Mouse (Mus musculus) mouse embryonic stem cell (cell line): ENCODE results near the gene Kmt2d.

Experiments
- in situ Hi-C, 2 experiments: fragments of 300-500 bp; cut with MboI; formaldehyde crosslinking; loops; 1 replicate in 1 of 2; 3 replicates in 1 of 2; pipeline ENCODE4 v1.14.3; 2019 to 2020; ENCODE audit warnings: low sequenced_read_pairs in 2 of 2, low pct_unique_long_range_greater_than_20kb in 1 of 2, mixed read lengths in 1 of 2; ENCODE audit not compliant: unreplicated experiment in 1 of 2

Gene Kmt2d

DNA sequence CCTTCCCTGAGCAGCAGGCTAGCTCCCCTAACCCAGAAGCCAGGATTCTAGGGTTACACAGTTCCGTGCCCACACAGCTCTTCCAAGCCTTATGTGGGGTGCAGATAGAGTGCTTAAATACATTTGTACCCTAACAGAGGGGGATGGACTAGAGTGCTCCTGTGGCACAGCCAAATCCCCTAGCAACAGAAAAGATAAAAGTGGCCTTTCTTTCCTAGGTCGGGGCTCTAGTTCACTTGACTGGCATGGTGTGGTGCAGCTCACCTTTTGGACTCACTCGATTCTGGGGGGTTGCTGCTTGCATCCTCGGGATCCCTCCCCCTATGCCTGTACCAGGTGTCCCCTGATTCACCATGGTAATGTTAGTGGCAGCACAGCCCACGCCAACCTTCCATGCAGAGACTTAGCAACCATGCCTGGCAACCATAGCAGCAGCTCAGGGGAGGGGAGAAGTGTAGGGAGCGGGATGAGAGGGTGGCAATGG is 62.3 kb downstream of the Kmt2d start:
- in situ Hi-C loops, result no loop called here

DNA sequence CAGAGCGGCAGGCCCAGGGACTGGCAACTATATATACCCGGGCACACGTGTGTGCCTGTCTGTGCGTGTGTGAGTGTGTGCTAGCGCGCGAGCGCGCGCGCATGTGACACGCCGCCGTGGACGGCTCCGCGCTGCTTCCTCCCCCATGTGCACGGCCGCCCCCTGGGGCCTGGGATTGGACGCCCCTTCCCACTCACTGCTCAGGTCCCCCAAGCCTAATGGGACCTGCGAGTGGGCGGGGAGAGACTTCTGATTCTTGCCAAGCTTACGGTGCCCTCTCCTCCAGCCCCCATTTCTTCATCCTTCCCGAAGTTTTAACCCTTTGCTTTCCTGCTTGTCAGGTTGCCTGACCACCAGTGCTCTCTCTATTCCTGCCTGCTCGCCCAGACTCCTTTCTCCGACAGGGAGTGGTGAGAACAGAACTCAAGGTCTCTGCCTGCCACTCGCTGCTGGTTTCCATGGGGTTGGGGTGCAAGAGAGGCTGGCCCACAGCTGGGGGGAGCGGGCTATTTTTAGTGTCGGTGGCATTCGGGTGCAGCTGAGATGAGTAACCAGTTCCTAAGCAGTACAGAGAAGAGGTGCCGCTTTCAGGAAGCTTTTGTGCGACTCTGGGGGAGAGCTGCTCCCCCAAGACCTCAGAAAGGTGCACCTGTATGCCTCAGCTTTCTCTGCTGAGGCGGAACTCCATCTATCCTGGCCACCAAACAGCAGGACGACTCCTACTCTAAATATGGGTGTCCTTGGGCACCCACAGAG is 62.9 kb downstream of the Kmt2d start:
- in situ Hi-C loops, result no loop called here

DNA sequence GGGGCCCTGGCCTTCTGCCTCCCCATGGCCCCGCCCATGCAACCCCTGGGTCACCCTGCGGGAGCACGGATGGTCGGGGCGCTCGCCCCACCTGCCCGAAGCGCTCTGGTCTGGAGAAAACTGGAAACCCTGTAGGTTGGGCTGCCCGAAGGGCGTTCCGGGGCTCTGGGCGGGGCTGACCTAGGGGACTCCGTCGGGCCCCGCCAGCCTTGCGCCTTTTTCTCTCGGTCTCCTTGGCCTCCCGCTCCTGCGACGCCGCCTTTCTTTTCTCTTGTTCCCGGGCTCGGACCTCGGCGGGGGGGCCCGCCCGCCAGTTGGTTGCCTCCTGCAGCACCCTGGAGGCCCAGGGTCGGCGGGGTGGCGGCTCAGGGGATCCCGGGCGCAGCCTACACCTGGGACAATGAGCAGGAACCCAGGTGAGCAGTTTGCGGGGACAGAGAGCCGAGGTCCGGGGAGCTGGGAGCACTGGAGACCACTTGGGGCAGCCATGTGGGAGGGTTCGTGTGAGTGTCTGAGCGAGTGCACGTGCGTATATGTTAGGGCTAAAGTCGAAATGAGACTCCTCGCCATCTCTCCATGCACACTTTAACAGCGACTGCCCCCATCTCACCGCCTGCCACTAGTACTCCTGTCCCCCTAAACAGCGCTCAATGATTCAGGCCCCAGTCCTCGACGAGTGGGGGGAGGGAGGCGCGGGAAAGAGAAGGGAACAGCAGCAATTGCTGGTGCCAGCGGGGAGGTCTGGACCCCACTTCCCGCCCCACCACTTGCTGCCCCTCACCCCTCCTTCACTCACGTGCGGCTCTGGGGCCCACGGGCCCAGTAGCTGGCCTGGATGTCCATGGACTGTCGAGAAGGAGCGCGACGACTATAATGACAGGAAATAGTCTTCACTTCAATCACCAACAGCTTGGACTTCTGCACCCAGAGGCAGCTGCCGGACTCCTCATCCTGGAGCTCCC is 63.9 kb downstream of the Kmt2d start:
- in situ Hi-C loops, result no loop called here

DNA sequence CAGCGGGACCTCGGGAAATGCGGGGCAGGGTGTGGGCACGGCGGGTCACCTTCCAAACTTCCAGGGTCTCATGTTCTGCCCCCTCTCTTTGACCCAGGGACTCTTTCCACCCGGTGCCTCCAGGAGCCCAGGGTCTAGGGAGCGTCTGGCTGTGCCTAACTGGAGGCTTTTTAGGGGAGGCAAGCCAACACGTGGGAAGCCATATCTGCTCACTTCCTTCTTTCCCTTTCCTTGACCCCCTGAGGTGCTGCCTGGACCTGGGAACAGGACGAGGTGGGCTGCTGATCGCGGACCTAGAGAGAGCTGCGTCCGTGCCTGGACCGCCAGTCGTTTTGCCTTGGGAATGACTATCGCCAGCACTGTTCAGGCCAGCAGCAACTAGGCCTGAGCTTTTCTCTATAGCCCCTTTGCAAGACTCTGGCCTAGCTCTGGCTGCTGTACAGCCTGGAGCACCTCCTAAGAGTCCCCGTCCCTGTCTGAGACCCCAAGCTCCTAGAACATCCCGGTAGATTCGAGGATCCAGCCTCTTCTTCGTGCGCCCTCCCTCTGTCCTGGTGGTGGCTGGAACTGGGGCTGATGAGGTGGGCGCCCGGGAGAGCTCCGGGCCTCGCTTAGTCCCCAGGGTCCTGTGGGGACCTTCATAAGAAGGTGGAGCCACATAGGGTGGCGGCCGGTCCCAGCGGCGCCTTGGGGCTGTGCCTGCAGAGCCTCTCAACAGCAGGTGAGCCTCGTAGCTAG is 64.8 kb downstream of the Kmt2d start:
- in situ Hi-C loops, result no loop called here

DNA sequence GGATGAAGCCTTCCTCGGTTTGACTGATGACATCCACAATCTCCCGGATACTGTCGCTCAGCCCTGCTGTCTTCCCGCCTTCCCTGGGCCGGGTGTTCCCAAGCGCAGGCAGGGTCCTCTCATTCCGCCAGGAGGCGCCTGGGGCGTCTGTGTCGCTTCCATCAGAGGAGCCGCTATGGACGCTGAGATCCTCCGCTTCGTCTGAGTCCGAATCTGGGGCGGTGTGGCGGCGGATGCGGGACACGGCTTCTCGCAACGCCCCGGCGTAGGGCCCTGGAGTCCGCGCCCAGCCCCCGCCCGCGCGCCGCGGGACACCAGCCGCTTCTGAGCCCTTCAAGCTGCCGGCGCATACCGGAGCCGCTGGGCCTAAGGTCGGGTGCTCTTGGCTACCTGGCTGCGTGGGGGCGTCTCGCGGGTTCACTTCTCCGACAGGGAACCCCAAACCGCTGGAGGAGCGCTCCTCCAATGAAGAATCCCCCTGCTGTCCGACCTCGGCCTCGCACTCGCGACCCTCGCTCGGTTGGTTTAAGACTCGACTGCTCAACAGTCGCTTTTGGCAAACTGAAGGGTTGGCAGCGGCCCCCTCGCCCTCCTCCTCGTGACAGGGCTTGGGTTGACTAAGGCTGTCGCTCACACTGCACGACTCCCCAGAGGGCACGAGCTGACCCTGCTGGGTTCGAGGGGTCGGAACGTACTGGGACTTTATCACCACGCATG is 65.5 kb downstream of the Kmt2d start:
- in situ Hi-C loops, result no loop called here

DNA sequence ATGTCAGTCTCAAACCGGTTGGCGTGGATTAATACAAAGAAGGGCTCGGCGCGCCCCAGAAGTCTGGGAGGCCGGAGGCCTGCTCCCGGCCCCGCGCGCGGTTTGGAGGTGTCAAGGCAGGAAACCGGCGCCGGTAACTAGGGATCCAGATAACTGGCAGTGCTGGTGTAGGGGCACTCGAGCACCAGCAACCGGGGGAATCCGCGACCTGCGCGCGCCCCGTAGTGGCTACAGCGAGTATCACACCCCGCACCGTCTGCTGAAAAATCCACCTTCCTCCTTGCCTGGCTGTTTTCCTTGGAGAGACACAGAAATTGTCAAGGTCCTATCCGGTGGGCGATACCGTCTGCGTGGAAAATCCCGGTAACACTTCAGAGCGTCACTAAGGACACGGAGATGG is 67.0 kb downstream of the Kmt2d start:
- in situ Hi-C loops, result no loop called here

DNA sequence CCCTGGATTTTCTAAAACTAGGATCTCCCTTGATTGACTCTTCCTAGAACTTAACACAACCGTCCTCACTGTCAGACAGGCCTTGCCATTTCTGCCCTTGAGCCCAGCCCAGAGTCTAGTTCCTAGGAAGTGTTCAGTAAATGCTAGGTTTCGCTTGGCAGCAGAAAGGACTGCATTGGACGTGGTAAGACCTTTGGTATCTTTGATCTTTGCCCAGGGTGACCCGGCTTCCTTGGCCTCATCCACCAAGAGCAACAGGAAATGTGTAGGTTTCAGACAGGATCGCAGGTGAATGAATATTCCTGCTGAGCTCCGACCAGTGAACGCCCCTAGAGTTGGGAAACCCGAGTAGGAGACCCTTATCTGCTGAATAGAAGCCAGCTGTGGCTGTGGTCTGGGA is 68.1 kb downstream of the Kmt2d start:
- in situ Hi-C loops, result no loop called here

DNA sequence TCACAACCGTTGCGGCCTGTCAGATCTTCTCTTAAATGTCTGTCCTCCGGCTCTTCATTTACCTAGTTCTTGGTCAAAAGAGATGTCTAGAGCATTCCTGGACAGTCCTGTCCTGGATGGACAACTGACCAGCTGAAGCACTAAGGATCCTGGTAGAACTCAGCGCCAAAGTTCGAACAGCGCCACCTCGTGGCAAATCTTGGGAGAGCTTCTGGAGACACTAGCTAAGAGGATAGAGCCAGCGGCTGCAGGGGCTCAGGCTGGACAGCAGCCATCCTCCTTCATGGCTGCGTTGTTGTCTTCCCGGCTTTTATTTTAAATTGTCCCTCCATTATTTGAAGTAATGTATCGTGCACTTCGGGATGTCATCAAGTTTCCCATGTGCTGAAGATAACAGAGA is 71.6 kb downstream of the Kmt2d start:
- in situ Hi-C loops, result loop anchor here in 1 of 2 experiments (10.0 to 25.0 kb wide), 2 partner anchors 295 to 787 kb away; partner anchors contain the start of genes Col2a1 and Dnajc22

DNA sequence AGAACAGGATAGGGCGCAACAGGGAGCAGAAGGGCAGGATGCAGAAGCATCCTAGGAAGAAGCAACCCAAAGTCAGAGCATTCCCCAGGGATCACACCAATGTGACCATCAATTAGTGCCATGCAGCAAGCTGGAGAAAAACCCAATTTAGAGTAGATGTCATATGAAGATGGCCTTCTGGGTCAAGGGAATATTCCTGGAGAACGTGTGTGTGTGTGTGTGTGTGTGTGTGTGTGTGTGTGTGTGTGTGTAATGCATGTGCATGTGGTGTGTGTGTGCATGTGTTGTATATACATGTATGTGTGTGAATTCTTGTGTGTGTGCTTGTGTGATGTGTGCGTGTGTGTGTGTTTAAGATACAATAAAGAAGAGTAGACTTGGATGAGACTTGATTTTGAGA is 72.1 kb downstream of the Kmt2d start:
- in situ Hi-C loops, result loop anchor here in 1 of 2 experiments (10.0 to 25.0 kb wide), 2 partner anchors 296 to 787 kb away; partner anchors contain the start of genes Col2a1 and Dnajc22

DNA sequence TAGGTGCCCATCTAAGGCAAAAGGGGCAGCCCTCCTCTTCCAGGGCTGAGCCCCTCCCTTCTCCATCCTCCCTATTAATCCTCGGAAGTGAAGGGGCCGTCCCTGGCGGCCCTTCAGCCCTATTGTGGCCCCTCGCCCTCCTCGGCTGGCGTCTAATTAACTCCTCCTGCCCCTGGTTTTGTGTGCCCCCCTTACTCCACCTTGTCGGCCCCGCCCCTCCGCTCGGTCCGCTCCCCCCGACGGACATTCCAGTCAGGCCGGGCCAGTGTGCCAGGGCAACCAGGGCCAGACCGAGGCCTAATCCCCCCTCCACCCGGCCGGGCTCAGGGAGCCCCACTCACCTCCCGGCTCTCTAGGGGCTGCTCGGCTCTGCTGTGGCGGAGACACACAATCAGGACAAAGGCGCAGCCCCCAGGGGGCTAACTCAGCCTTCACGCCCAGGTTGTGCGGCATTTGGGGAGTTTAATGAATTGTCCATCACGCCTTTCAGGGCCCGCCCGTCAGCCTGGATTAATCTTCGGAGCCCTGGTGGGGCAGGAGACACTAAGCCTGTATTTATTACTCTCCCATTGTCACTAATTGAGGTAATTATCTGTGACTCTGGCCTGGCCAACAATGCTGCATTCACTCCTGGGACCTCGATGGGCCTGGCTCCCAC is 73.0 kb downstream of the Kmt2d start:
- in situ Hi-C loops, result loop anchor here in 1 of 2 experiments (10.0 to 25.0 kb wide), 2 partner anchors 297 to 786 kb away; partner anchors contain the start of genes Col2a1 and Dnajc22

DNA sequence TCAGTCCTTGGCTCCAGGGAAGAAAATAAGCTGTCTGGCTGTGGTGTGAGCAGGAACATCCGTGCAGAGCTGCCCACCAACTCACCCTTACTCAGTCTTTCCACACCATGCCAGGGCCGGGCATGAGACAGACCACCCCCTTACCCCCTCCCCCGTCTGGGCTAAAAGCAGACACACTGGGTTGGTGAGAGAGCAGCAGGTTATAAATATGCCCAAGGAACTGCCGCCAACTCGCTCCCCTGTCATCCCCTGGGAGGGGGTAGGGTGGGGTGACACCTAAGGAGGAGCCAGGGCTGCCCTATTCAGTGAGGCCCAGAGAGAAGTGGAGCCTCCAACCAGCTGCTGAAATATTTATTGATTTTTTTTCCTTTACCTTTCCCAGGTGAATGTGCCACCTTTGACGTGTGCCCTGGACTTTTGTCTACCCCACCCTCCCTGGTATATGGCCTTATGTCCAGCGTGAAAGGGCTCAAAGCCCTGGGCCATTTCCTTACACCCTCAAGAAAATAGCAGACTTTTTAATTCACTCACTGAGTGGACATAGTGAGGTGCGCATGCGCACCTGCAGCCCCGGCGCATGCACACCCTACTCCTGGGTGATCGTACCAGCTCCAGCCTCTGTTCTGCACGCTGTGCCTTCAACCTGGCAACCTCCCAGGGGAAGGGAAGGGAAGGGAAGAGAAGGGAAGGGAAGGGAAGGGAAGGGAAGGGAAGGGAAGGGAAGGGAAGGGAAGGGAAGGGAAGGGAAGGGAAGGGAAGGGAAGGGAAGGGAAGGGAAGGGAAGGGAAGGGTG is 74.0 kb downstream of the Kmt2d start:
- in situ Hi-C loops, result loop anchor here in 1 of 2 experiments (10.0 to 25.0 kb wide), 2 partner anchors 298 to 785 kb away; partner anchors contain the start of genes Col2a1 and Dnajc22

DNA sequence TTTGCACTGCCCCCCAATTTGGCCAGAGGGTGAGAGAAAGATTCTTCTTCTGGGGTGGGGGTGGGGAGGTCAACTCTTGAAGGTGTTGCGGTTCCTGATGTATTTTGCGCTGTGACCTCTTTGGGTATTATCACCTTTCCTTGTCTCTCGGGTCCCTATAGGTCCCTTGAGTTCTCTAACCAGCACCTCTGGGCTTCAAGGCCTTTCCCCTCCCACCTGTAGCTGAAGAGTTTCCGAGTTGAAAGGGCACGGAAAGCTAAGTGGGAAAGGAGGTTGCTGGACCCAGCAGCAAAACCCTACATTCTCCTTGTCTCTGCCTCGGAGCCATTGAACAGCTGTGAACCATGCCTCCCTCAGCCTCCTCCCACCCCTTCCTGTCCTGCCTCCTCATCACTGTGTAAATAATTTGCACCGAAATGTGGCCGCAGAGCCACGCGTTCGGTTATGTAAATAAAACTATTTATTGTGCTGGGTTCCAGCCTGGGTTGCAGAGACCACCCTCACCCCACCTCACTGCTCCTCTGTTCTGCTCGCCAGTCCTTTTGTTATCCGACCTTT is 77.8 kb downstream of the Kmt2d start:
- in situ Hi-C loops, result loop anchor here in 1 of 2 experiments (10.0 to 25.0 kb wide), 2 partner anchors 302 to 781 kb away; partner anchors contain the start of genes Col2a1 and Dnajc22

DNA sequence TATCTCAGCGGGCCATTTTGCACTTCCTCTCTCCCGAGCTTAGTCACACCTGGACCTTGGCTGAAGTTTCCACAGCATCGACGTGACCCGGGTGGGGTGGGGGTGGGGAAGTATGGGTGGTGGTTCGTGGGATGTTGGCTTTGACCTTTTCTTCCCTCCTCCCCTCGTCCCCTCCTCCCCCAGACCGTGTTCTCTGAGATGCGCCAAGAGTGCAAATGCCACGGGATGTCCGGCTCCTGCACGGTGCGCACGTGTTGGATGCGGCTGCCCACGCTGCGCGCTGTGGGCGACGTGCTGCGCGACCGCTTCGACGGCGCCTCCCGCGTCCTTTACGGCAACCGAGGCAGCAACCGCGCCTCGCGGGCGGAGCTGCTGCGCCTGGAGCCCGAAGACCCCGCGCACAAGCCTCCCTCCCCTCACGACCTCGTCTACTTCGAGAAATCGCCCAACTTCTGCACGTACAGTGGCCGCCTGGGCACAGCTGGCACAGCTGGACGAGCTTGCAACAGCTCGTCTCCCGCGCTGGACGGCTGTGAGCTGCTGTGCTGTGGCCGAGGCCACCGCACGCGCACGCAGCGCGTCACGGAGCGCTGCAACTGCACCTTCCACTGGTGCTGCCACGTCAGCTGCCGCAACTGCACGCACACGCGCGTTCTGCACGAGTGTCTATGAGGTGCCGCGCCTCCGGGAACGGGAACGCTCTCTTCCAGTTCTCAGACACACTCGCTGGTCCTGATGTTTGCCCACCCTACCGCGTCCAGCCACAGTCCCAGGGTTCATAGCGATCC is 78.6 kb downstream of the Kmt2d start:
- in situ Hi-C loops, result loop anchor here in 1 of 2 experiments (10.0 to 25.0 kb wide), 2 partner anchors 302 to 780 kb away; partner anchors contain the start of genes Col2a1 and Dnajc22

DNA sequence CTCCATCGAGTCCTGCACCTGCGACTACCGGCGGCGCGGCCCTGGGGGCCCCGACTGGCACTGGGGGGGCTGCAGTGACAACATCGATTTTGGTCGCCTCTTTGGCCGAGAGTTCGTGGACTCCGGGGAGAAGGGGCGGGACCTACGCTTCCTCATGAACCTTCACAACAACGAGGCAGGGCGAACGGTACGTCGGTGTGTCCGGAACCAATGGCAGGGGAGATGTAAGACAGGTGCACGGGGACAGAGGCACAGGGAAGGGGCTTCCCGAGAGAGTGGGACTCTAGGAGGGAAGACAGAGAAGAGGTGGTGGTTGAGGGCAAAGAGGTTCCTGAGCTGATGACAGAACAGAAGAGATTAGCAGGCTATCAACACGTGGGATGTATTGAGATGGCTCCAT is 79.2 kb downstream of the Kmt2d start:
- in situ Hi-C loops, result loop anchor here in 1 of 2 experiments (10.0 to 25.0 kb wide), 2 partner anchors 303 to 779 kb away; partner anchors contain the start of genes Col2a1 and Dnajc22

DNA sequence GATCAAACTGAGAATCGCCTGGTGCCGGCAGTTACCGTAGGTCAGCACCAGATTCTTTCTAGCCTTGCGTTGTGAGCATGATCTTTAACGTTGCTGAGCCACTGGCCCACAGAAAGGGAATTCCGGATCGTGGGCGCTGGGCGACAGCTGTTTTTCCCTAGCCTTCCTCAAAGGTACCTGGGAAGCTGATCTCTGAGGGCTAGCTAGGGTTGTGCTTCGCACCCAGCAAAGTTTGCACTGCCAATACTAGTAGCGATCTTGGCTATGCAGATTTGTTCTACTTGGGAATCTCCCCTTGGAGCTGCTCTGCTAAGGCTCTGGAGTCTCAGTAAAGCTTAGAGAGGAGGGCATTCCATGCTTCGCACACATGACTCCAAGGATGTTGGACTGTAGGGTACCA is 79.8 kb downstream of the Kmt2d start:
- in situ Hi-C loops, result loop anchor here in 1 of 2 experiments (10.0 to 25.0 kb wide), 2 partner anchors 304 to 779 kb away; partner anchors contain the start of genes Col2a1 and Dnajc22
